9 mouse cellular contexts compared by ENCODE assay signal in the genomic region with DNA sequence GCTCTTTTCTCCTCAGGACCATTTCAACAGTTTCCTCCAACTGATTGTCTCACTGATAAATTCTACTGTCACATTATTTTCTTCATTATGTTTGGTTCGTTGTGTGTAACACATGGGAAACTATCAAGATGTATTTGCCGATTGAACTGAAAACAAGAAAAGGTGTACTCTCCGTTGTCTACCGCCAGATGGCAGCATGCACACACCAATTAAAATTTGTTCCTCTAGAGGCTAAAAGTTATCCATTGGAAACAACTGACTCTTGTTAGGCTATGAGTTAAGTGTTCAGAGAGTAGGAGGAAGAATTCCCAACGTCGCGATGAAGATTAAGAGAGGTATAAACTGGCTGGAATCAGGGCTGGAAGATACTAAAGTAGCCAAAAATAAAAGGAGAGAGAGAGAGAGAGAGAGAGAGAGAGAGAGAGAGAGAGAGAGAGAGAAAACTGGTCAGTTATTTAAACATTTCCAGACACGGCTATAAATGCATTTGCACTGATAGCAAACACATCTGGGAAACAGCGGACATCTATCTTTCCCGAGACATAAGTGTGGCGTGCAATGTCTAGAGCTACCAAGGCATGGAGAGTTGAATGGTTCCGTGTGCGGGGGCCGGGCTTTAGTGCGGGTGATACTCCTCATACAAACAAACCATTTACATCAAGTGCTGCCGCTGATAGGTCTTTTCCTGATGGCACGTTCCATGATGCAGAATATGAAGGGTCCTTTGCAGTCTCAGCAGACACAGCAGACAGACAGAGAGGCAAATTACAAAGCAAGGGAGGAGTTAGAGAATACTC.
DNase-seq lines count a peak whose midpoint lies in the region; ATAC-seq and TF ChIP-seq lines count a peak whose summit lies in the region.
"Had no signal": no experiment of that assay in that cellular context is flagged by ENCODE, and none has a peak within 500 bp of the region (broad histone marks: within the 10 kb centered on the region; RNA-seq: fewer than 3 reads in every experiment).

No protein-coding gene starts in this region.

- ATAC-seq in hindbrain, embryonic 12.5 days (ENCODE audit: low FRiP score), result no peak
- ATAC-seq in kidney, postnatal 0 days (replicated peaks; ENCODE audit: low FRiP score, low read depth), result no peak
- ATAC-seq in megakaryocyte, adult 5-6 weeks (ENCODE audit: poor library complexity, severe bottlenecking), result peak; percentile 64
- peak; percentile 25; the same call in 1 of the 2 replicates for ATAC-seq in stomach, embryonic 16.5 days (ENCODE audit: insufficient read depth, low FRiP score)

- no peaks in the 10 kb centered on the region for H3K9me3 ChIP-seq in hindbrain, embryonic 10.5 days
- no peaks in the 10 kb centered on the region for H3K9me3 ChIP-seq in hindbrain, embryonic 12.5 days (replicated peaks)
- no peaks in the 10 kb centered on the region for H3K9me3 ChIP-seq in CH12.LX (replicated peaks; ENCODE audit: low read length)
- H3K9me3 ChIP-seq in kidney, postnatal 0 days (replicated peaks; ENCODE audit: low read length), result no peaks in the 10 kb centered on the region
- H3K9me3 ChIP-seq in stomach, embryonic 16.5 days (replicated peaks; ENCODE audit: control insufficient read depth, low read length), result no peaks in the 10 kb centered on the region
- H3K9me3 ChIP-seq: megakaryocyte, embryonic 14.5 days had no signal

- no peaks in the 10 kb centered on the region for H3K36me3 ChIP-seq in hindbrain, embryonic 10.5 days
- no peaks in the 10 kb centered on the region for H3K36me3 ChIP-seq in hindbrain, embryonic 12.5 days
- no peaks in the 10 kb centered on the region for H3K36me3 ChIP-seq in CH12.LX (replicated peaks in 1 of 2; ENCODE audit: control insufficient read depth in 1 of 2, insufficient read depth in 1 of 2, low read length in 1 of 2)
- no peaks in the 10 kb centered on the region for H3K36me3 ChIP-seq in kidney, postnatal 0 days (ENCODE audit: insufficient read depth, low read length)
- no peaks in the 10 kb centered on the region for H3K36me3 ChIP-seq in stomach, embryonic 16.5 days (ENCODE audit: control insufficient read depth, insufficient read depth, low read length)

- peak; percentile 77 to 86 for TF ChIP-seq CTCF in CH12.LX (conservative IDR thresholded peaks at IDR 0.05 in 1 of 2, IDR thresholded peaks at IDR 0.05 in 1 of 2; ENCODE audit: low read depth in 2 of 2, low read length in 2 of 2)
- TF ChIP-seq CTCF in kidney, postnatal 0 days (IDR thresholded peaks at IDR 0.05; ENCODE audit: low read depth), result peak; percentile 96

- dilution Hi-C loops in CH12.LX (cut with MboI; ENCODE audit: extremely low pct_ligation_motif_present, extremely low pct_unique_long_range_greater_than_20kb, low sequenced_read_pairs), result no loop called here

- H3K4me3 ChIP-seq in hindbrain, embryonic 10.5 days, result no peak overlapping the region
- H3K4me3 ChIP-seq in hindbrain, embryonic 12.5 days, result no peak overlapping the region
- H3K4me3 ChIP-seq in CH12.LX (replicated peaks in 1 of 3; ENCODE audit: low read depth in 2 of 3, low read length in 2 of 3, poor library complexity in 1 of 3), result peak overlapping the region in 1 of 3 experiments; percentile 14
- H3K4me3 ChIP-seq in kidney, postnatal 0 days (replicated peaks; ENCODE audit: low read depth, low read length), result no peak overlapping the region
- H3K4me3 ChIP-seq in stomach, embryonic 16.5 days (replicated peaks; ENCODE audit: low read length), result peak overlapping the region; percentile 23
- H3K4me3 ChIP-seq: megakaryocyte, embryonic 14.5 days had no signal

- H3K4me1 ChIP-seq in hindbrain, embryonic 10.5 days (replicated peaks), result no peaks in the 10 kb centered on the region
- H3K4me1 ChIP-seq in hindbrain, embryonic 12.5 days, result no peaks in the 10 kb centered on the region
- peaks cover 0 to 9% of the 10 kb centered on the region in 2 experiments; a peak in 2 of 4 replicates for H3K4me1 ChIP-seq in CH12.LX (ENCODE audit: control insufficient read depth in 1 of 2, insufficient read depth in 2 of 2)
- no peaks in the 10 kb centered on the region for H3K4me1 ChIP-seq in kidney, postnatal 0 days (replicated peaks; ENCODE audit: insufficient read depth, low read length)
- H3K4me1 ChIP-seq in stomach, embryonic 16.5 days (ENCODE audit: control insufficient read depth, insufficient read depth, low read length), result 0 out of 2 replicates have a peak, but pooled peaks cover 5% of the 10 kb centered on the region
- H3K4me1 ChIP-seq: megakaryocyte, embryonic 14.5 days had no signal

- H3K27ac ChIP-seq in hindbrain, embryonic 10.5 days, result no peak overlapping the region
- H3K27ac ChIP-seq in hindbrain, embryonic 12.5 days, result no peak overlapping the region
- H3K27ac ChIP-seq in CH12.LX (ENCODE audit: insufficient read depth, low read depth), result no peak overlapping the region
- no peak overlapping the region for H3K27ac ChIP-seq in kidney, postnatal 0 days
- H3K27ac ChIP-seq in stomach, embryonic 16.5 days (ENCODE audit: low read length), result no peak overlapping the region

- no peak for TF ChIP-seq POLR2A in CH12.LX (IDR thresholded peaks at IDR 0.05; ENCODE audit: low read depth, low read length)

- H3K27me3 ChIP-seq in hindbrain, embryonic 10.5 days (ENCODE audit: insufficient read depth, poor library complexity, severe bottlenecking), result peaks cover 17% of the 10 kb centered on the region
- H3K27me3 ChIP-seq in hindbrain, embryonic 12.5 days, result peaks cover 3% of the 10 kb centered on the region; the same call in 1 of the 2 replicates
- H3K27me3 ChIP-seq in CH12.LX (replicated peaks), result no peaks in the 10 kb centered on the region
- H3K27me3 ChIP-seq in kidney, postnatal 0 days (ENCODE audit: insufficient read depth, low read length), result peaks cover 2% of the 10 kb centered on the region; the same call in 1 of the 2 replicates
- no peaks in the 10 kb centered on the region for H3K27me3 ChIP-seq in stomach, embryonic 16.5 days (ENCODE audit: control insufficient read depth, insufficient read depth, low read length)

- DNase-seq in hindbrain, embryonic 10.5 days (ENCODE audit: low spot score), result peak; percentile 70
- peak; percentile 81 for DNase-seq in CH12.LX (ENCODE audit: extremely low read depth)
- peak; percentile 41 for DNase-seq in c-Kit-positive CD71-negative TER-119-negative erythroid progenitor cells, embryonic 14.5 days (ENCODE audit: low read depth)
- DNase-seq in forelimb bud, embryonic 11.5 days (ENCODE audit: low read depth, low spot score), result peak; percentile 87
- DNase-seq in kidney, postnatal 0 days (ENCODE audit: low spot score), result peak; percentile 88

- 52% methylated on average over 17 of the region's 17 CpGs for WGBS in hindbrain, embryonic 10.5 days
- 46% methylated on average over 17 of the region's 17 CpGs for WGBS in hindbrain, embryonic 12.5 days
- 31% methylated on average over 17 of the region's 17 CpGs for WGBS in kidney, postnatal 0 days
- 25% methylated on average over 17 of the region's 17 CpGs for WGBS in stomach, embryonic 16.5 days

- H3K4me2 ChIP-seq in hindbrain, embryonic 12.5 days (replicated peaks), result no peak overlapping the region
- H3K4me2 ChIP-seq in CH12.LX (ENCODE audit: insufficient read depth, low read depth, poor library complexity, severe bottlenecking), result no peak overlapping the region
- no peak overlapping the region for H3K4me2 ChIP-seq in kidney, postnatal 0 days (ENCODE audit: low read length)
- peak overlapping the region; percentile 48 for H3K4me2 ChIP-seq in stomach, embryonic 16.5 days (ENCODE audit: low read depth, low read length)

- peak; percentile 87 for TF ChIP-seq RAD21 in CH12.LX (IDR thresholded peaks at IDR 0.05; ENCODE audit: low read depth, low read length)

- no peaks in the 10 kb centered on the region for H3K79me2 ChIP-seq in CH12.LX (replicated peaks; ENCODE audit: control insufficient read depth, extremely low read depth, insufficient read depth, poor library complexity, severe bottlenecking)

- in situ Hi-C loops in CH12.LX (cut with MboI; ENCODE audit: low pct_ligation_motif_present, low pct_unique_long_range_greater_than_20kb, low sequenced_read_pairs), result loop anchor here (5.0 kb wide), 1 partner anchor 1631 kb away; no protein-coding TSS in a partner anchor

- no peak for TF ChIP-seq EP300 in CH12.LX (IDR thresholded peaks at IDR 0.05; ENCODE audit: low read length)

- H3K9ac ChIP-seq in hindbrain, embryonic 12.5 days, result no peak overlapping the region
- H3K9ac ChIP-seq in CH12.LX (ENCODE audit: insufficient read depth, low read depth), result no peak overlapping the region
- no peak overlapping the region for H3K9ac ChIP-seq in kidney, postnatal 0 days (ENCODE audit: low read depth, low read length)
- H3K9ac ChIP-seq in stomach, embryonic 16.5 days (ENCODE audit: low read length), result no peak overlapping the region

TF ChIP-seq in CH12.LX, 34 proteins besides CTCF, POLR2A, EP300 and RAD21:
- TF ChIP-seq MXI1 (IDR thresholded peaks at IDR 0.05; ENCODE audit: low read depth, low read length) (no peak), ZKSCAN1 (IDR thresholded peaks at IDR 0.05; ENCODE audit: borderline replicate concordance, low read depth, low read length) (no peak), NRF1 (IDR thresholded peaks at IDR 0.05; ENCODE audit: low read depth, low read length) (no peak), E2F4 (IDR thresholded peaks at IDR 0.05; ENCODE audit: insufficient replicate concordance, low read depth, low read length) (no peak), RCOR1 (conservative IDR thresholded peaks at IDR 0.05; ENCODE audit: low read depth, low read length) (no peak), TCF12 (IDR thresholded peaks at IDR 0.05; ENCODE audit: low read depth, low read length) (no peak), ZC3H11A (IDR thresholded peaks at IDR 0.05; ENCODE audit: low read depth, low read length) (no peak), SMC3 (IDR thresholded peaks at IDR 0.05; ENCODE audit: low read depth, low read length) (peak; percentile 61), UBTF (IDR thresholded peaks at IDR 0.05; ENCODE audit: low read depth, low read length) (no peak)

Comparison
In these comparisons a context has a peak if more than half of its experiments do, and no peak if none do; other contexts are left out.
1. ATAC-seq: peak in megakaryocyte, adult 5-6 weeks (single experiment) and stomach, embryonic 16.5 days (single experiment); none in hindbrain, embryonic 12.5 days (single experiment) and kidney, postnatal 0 days (single experiment).
2. Peak in every context shown above with its lines, with median percentiles within 50 percentile points of each other: DNase-seq.